Mouse (Mus musculus) thymus, adult 18-20 months (tissue): ENCODE data around the gene Mat2a.
"Not testable (repeated sequence)": the region's sequence is repeated elsewhere in the genome, so short reads cannot be mapped to it uniquely, and the experiment has no call there.

Experiments used
- DNase-seq, 2 experiments: peaks; one replicate each; pipeline ENCODE4 v3.0.0; 2022; ENCODE audit warnings: mixed read lengths in 2 of 2

Mat2a gene

DNA sequence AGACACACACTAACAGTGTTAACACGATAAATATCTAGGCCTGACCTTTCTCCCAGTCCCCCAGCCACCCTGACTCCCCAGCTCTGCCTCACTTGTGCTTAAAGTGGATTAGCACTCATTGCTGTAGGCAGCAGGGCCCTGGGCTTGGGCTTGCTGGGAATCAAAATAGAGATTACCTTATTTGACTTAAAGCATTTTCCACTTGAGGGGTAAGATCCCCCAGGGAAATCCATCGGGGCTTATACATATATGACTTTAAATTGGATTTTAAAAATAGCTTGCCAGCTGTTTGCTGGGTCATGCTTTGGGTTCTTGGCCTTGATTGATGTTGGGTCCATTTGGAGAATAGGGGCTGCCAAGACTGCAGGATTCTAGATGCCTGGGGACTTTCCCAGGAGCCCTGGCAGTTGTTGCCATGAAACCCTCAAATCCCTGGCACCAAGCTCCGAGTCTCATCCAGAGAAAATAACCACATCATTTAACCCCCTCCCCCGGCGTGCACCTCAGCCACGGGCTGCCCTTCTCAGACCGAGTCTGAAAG, 15.5 kb upstream of the Mat2a start:
- DNase-seq = no peak

DNA sequence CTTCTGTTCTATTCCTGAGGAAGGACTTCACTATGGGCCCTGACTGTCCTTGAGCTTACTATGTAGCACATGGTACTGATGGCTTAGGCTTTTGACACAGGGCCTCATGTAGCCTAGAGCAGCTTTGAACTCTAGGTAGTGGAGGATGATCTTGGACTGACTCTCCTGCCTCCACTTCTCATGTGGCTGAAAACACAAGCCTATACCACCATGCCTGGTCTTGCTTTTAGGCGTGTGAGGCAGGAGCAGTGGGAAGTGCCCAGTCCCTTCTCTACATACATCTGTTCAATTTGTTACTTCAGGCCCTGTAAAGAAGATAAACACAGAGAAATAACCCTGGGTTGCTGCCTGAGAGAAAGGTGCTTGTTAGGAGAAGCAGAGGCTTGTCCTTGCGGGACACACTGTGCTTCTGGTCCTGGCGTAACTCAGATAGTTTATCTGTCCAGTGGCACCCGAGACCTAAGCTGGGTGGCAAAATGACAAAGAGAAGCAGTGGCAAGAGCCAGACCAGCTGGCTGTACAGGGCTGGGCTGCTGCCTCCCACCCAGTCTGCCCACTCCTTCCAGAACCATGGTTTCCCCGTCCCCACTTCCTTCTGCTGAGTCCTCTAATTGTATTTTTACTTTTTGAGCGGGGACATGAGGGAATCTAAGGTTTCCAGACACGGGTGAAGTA, 14.9 kb upstream of the Mat2a start:
- DNase-seq = no peak

DNA sequence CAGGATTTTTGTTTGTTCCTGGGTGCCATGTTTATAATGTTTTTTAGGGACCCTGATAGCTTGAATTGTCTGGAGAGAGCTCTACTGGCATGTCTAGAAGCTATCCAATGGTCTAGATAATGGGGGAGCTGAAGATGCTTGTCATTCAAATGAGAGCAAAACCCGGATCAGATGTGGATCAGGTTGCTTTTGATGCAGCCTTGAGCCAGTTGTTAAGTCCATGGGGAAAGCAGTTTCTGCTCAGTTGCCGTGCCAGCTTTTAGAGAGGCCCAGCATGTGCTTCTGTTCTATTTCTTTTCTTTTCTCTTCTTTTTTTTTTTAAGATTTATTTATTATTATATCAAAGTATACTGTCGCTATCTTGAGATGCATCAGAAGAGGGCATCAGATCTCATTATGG, 14.2 kb upstream of the Mat2a start:
- no peak for DNase-seq

DNA sequence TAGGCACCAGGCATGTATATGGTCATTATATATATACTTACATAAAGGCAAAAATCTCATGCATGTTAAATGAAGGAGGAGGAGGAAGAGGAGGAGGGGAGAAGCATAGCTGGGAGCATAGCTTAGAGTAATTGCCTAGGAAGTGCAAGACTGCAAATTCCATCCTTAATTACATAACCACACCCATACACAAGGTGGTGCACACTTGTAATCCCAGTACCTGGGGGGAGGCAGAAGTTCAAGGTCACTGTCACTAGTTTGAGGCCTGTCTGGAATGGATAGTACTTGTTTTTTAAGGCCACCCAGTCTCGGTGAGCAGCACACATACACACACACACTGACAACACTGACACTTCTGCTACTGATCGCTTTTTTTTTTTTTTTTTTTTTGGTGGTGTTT, 13.0 kb upstream of the Mat2a start:
- no peak for DNase-seq

DNA sequence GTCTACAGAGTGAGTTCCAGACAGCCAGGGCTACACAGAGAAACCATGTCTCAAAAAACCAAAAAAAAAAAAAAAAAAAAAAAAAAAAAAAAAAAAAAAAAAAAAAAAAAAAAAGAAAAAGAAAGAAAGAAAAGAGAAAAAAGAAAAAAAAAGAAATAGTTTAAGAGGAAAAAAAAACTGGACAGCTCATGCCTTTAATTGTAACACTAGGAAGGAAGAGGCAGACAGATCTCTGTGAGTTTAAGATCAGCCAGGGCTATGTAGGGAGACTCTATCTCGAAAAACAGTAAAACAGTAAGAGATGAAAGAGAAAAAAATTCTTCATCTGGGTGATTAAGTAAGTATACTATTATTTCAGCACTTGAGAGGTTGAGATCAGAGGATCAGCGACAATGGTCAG, 12.4 kb upstream of the Mat2a start:
- DNase-seq = not testable (repeated sequence)

DNA sequence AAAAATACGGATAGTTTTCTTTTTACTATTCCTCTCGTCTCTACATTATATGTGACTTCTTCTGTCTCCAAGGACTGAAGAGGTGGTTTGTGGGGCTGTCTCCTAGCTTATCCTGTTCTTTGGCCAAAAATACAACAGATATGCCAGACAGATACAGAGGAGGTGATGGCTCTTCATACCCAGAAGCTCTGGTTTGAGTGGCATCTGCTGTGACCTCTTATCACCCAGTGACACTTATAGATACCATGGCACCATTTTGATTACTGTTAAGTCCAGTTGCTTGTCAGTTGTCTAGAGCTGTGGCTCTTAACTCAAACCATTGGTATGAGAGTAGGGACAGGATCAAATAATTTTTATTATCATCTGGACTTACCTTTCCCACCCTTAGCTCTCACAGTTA, 8.1 kb upstream of the Mat2a start:
- no peak for DNase-seq

DNA sequence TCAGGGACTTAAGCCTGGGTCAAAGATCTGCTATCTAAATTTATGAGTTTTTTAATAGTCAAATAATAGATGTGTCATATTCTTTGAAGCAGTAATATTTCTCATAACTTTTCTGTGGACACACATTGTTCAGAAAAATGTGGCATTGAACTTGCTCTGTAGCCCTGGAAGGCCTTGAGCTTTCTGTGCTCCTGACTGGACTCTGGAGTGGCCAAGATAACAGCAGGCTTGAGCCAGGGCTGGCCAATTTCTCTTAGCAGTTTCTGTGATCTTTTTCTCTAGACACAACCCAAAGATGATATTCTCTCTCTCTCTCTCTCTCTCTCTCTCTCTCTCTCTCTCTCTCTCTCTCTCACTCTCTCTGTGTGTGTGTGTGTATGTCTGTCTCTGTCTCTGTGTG, 5.7 kb upstream of the Mat2a start:
- DNase-seq = no peak

DNA sequence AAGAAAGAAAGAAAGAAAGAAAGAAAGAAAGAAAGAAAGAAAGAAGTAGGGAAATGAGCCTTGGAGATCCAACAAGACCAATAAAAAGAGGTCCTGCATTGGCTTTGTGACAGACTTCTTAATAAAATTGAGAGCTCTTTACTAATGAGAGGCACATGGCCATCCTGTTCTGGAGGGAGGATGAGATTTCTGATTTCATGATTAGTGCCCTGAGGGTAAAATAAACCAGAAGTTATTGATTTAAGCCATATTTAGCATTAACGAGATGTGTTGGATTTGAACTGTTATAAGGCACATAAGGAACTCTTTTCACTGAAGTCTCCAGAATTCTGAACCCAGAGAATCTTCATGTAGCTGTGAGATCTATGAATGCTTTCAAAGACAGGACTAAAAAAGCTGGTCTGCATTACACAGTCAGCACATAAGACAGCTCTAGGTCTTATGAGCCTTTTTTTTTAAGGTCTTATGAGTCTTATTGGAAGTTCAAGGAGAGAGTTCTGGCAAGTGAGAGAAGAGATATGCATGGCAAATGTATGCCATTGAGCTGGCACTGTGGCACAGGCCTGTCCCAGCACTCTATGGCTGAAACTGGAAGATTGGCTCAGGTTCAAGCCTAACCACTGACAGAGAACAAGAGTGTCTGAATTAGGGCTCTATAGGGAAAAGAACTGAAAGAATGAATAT, 3.7 kb upstream of the Mat2a start:
- DNase-seq = no peak

DNA sequence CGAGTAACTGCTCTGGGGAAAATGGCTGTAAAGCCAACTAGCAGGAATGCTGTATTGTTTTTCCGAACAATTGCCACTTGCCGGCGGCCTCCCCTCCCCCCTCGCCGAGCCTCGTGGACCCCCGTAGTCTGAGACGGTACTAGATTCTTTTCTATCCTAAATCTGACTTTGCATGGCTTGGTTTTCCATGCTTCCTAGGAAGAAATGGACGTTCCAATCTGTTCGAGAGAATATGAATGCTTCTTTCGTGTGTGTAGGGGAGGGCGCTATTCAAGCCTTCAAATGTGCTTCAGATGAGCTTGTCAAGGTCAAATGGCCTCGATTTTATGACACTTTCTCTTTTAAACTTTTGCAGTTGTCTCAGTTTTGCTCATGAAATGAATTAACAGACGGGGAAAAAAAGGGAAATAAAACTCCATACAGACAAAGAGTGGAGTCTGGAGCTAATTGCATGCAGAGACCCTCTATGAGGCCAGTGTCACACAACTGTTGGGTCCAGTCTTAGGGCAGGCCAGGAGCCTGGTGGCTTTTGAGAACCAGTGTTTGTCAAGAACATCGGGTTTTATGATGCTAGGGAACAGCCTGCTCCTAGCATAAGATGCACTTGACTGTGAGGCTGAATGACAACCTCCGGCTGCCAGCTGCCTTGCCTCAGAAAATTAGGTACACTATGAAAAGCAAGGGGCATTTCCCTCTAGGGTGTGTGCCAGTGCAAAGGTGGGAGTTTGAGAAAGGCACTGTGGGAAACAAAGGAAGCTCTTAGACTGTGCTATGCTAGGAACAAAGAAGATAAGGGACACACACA, 1.0 kb upstream of the Mat2a start:
- peak in 1 of 2 experiments; percentile 15 for DNase-seq

DNA sequence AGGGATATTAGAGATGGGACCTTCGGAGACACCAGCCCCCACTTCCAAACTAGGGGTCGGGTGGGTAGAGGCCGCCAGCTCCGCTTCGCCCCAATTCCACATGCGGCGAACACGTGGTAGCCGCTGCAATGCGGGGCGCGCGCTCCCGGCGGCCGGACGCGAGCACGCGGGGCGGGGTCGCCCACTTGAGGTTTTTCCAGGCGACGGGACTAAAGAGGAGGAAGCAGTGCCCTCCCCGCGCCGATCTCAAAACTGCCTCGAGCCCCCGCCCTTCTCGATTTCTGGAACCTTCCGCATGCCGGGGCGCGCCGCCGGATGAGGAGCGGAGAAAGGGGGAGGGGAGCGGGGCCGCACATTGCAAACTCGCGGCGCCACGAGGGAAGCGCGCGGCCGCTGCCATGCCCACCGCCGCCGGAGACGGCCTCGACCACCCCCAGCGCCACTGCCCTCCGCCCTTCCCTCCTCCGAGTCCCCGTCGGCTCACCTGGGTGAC, 450 bp downstream of the Mat2a start:
- DNase-seq = peak; percentile 81 to 85

DNA sequence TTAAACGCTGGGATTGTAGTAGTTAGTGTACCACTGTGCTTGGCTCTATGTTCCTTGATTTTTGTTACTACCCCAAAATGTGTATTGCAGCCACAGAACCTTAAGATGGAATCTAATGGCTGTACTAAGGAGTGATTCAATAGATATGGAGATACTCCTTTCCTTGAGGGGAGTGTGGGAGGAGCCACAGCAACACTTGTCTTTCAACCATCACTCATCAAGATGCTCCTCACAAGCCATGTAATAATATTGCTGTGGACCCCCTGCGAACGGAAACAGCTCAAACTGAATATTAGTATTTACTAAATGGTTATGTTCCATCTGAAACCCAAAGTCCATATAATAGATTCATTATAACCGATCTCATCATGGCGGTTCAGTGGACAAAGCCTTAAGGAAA, 1.1 kb downstream of the Mat2a start:
- no peak for DNase-seq

DNA sequence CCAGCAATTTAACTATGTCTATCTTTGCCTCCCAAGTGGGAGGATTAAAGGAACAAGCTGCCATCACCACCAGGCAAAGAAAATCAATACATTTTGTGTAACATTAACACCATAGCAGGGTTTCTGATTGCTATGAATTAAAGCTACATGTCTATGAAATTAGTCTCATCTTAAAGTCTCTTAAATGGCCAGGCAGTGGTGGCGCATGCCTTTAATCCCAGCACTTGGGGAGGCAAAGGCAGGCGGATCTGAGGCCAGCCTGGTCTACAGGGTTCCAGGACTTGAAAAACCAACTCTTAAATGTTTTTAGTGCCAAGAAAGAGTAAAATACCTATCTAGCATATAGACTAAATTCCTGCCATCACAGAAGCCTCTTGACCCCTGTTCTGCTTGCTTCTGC, 7.2 kb downstream of the Mat2a start:
- no peak for DNase-seq

DNA sequence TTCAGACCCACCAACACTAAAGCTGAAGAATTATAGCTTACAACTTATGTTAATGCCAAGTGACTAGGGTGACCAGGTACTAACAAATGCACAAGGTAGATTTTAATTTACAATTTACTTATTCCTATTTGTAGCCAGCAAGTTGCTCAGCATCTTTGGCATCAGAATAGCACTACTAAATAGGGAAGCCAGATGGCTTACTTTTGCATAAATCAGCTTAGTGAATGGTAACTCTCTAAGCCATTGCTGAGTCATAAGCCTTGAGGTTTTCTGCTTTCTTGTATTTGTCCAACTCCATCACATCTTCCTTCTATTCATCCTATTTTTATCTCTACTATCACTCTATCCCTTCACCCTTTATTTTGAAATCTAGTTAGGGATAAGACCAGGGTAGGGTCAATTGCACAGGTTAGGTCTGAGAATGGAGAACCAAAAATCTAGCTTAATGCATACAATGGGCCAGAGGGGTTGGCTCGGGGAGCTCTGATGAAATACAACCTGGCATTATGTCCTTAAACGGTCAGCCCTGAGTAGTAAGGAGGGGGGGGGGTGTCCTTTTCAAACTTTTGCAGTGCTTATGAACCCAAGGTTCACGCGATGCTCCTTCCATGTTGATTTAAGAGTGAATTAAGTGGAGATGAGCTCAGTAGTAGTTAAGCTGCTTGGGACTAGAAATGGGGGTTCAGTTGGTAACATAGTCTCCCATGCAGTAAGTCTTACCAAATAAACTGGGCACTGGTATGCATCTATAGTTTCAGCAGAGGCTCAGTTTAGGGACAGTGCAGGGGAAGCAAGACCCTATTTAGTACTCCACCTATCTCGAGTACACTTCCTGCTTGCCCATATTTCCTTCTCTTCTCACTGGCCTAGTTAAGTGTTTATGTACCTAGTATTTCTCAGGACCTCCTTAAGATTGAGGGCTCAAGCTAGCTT, 8.1 kb downstream of the Mat2a start:
- no peak for DNase-seq

DNA sequence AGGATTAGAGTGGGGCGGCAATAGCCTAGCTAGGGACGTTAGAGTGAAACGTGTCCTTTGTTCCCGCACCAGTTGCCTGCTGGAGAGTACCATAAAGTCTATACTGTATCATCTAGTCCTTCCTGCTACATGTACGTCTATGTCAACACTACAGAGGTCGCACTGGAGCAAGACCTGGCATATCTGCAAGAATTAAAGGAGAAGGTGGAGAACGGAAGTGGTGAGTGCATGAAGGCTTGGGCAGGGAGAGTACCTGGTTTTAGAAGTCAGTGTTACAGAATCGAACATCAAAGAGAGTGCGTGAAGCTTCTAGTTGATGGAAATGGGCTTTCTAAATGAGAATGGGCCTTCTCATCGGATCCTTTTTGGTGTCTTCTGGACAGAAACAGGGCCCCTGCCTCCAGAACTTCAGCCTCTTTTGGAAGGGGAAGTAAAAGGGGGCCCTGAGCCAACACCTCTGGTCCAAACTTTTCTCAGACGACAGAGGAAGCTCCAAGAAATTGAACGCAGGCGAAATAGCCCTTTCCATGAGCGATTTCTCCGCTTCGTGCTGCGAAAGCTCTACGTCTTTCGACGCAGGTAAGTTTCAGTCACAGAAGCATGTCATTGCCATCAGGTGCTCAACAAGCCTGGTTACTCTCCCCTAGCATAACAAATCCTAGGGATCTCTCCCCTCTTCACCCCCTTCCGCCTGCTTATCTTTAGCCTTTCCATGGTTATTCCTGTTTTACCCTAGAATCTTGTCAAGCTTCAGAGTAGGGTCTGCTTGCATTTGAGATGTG, 10.1 kb downstream of the Mat2a start:
- DNase-seq = no peak

DNA sequence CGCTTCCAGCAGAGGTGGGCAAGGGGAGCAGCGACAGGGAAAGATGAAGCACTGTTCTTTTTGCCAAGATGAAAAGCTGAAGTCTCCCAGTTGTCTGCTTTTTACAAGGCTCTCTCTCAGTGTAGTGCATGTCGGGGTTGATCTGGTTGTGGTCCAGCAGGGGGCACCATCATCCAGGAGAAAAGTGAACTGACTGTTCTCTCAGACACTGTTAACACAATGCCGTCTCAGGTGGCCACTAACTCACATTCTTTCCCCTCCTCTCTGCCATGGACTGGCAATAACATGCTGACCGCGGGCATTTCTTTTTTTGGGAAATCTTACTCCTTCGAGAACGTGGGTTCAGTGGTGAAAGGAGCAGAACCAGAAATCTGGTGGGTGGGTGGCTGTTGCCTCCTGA, 11.3 kb downstream of the Mat2a start:
- DNase-seq = peak; percentile 40 to 45

DNA sequence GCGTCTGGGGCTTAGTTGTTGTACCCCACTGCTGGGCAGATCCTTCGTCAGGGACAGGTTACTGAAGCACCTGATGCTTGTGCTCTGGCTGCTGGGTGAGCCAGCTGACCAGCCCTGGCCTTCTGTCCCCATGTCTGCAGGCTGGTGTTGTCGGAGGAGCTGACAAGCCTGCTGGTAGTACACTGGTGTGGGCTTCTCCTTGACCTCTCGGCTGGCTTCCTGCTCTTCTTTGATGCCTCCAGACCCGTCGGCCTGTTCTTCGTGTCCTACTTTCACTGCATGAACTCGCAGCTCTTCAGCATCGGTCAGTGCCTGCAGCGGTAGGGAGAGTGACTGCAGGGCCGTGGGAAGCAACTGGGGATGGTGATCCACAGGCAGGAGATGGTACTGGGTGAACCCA, 13.7 kb downstream of the Mat2a start:
- DNase-seq = no peak

DNA sequence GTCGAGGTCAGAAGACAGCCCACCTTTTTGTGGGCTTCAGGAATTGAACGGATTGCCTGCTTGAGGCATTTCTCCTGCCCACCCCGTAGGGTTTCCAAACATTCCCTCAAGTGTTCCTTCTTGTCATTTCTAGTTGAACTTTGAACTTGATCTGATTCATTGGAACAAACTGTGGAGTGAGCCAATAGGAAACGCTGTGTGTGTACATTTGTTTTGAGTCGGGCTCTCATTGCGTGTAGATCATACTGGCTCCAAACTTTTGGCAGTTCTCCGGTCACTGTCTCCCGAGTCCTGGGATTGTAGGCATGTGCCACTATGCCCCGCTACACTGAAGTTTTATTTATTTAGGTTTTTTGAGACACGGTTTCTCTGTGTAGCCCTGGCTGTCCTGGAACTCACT, 18.5 kb downstream of the Mat2a start:
- DNase-seq = no peak

DNA sequence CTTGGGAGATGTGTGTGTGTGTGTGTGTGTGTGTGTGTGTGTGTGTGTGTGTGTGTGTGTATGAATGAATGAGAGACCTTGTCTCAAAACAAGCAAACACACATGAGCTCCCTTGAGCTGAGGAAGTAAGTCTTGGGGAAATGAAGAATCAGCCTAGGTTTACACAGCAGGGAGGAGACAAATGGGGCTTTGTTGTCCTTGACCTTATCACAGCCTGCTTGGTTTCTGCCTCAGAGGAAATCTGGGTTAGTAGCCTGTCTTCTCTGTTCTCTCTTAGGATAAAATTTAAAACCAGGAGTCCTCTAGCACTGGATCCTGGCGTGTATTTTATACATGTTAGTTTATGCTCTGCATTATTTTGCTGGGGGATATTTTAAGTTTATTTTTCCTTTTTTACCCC, 19.6 kb downstream of the Mat2a start:
- DNase-seq = no peak

DNA sequence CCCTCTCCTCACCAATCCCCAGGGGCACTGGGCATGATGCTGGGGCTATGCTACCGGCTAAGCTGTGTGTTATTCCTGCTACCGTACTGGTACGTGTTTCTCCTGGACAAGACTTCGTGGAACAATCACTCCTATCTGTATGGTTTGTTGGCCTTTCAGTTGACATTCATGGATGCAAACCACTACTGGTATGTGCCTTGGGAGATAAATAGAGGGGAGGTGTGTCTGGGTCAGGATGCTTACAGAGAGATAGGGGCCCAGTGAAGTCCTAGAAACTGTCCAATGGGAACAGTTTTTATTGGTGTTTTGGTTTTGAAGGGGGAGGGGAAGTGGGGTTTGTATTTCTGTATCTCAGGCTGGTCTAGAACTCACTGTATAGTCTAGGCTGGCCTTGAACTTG, 21.1 kb downstream of the Mat2a start:
- no peak for DNase-seq

DNA sequence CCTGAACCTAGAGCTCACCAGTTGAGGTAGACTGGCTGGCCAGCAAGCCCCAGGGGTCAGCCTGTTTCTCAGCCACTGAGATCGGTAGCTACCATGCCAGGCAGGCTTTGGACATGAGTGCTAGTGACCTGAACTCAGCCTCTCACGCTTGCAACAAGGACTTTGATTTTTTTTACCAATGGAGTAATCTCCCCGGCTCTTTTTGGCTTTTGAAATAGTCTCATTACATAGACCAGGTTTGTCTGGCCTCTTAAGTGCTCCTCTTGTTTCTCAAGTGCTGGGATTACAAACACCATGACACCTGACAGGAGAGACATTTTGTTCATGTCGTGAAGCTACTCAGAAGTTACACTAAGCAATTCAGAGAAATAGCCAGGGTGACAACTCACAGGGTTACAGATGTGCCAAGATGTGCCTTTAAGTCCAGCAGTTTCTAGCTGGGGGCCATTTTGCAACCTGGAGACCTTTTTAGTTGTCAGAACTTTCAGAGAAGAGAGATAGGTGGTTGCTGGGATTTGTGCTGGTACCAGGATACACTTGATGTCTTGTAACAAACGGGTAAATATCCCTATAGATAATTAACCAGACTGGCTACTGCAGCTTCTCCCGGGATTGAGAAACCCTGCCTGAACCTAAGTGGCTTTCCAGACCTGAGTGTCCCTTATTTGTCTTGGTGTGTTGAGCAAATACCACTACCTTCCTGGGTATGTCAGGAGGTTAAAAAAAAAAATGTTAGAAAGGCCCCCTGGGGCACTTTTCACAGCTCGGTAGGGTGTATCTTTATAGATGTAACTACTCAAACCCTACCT, 23.2 kb downstream of the Mat2a start:
- no peak for DNase-seq

DNA sequence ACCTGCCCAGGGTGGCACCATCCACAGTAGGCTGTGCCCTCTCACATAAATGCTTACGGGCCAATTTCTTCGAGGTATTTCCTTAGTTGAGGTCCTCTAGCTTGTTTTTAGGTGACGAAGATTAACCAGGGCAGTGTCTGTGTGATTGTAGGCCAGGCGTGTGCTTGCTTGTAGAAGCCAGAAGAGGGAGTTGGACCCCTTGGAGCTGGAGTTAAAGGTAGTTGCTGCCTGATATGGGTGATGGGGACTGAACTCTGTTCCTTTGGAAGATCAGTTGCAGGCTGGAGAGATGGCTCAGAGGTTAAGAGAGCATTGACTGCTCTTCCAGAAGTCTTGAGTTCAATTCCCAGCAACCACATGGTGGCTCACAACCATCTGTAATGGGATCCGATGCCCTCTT, 24.2 kb downstream of the Mat2a start:
- no peak for DNase-seq
